Mouse (Mus musculus) embryonic stem cell, embryonic (primary cell): Measurements from ENCODE around the gene Kcnk4.

Experiments used
- CTCF ChIA-PET, 4 experiments: fragments of 300-600 bp in 2 of 4; fragments of 350-600 bp in 2 of 4; sonication (Branson Sonifier 250); formaldehyde crosslinking; loops; one replicate each; lab custom pipeline; 2022; ENCODE audit warnings: inconsistent platforms in 2 of 4; lab: Charles Lee
- POLR2A ChIA-PET, 4 experiments: fragments of 300-600 bp in 2 of 4; fragments of 350-600 bp in 2 of 4; sonication (Branson Sonifier 250); formaldehyde crosslinking; loops; one replicate each; lab custom pipeline; 2022; ENCODE audit warnings: antibody characterized with exemption in 4 of 4, inconsistent platforms in 1 of 4; lab: Charles Lee

Kcnk4 gene

GRCm38 (mm10) chr19:6919876-6920740 is 14.2 kb downstream of the Kcnk4 start:
- POLR2A ChIA-PET: interaction anchor here in 3 of 4 experiments (0.7 to 7.1 kb wide), 15 partner anchors 9 to 192 kb away, joined by 3 to 58 read pairs (median 5); partner anchors contain the start of genes Trmt112 (in 3 of the 3), Bad (in 2 of the 3), Gpr137 (in 2 of the 3) and Prdx5 (in 2 of the 3)
- CTCF ChIA-PET: interaction anchor here in 3 of 4 experiments (0.6 to 1.5 kb wide), 4 partner anchors 20 to 54 kb away, joined by 3 to 5 read pairs (median 4); no protein-coding TSS in a partner anchor

- POLR2A ChIA-PET: interaction anchor here in 3 of 4 experiments (0.8 to 7.1 kb wide), 9 partner anchors 9 to 549 kb away, joined by 3 to 58 read pairs (median 5); partner anchors contain the start of genes Trmt112 (in 3 of the 3), Prdx5 (in 2 of the 3) and Fkbp2 (in 1 of the 3)
- CTCF ChIA-PET: interaction anchor here in 2 of 4 experiments (0.5 to 0.6 kb wide), 2 partner anchors 18 to 19 kb away, joined by 3 to 4 read pairs; no protein-coding TSS in a partner anchor
Measured at GRCm38 (mm10) chr19:6919431-6919830, 14.9 kb downstream of the Kcnk4 start.

GRCm38 (mm10) chr19:6918321-6918720 is 16.0 kb downstream of the Kcnk4 start:
- ChIA-PET POLR2A (interaction anchor here in 2 of 4 experiments (0.5 to 7.1 kb wide), 2 partner anchors 8 to 29 kb away, joined by 4 to 43 read pairs; partner anchors contain the start of genes Prdx5 (in 1 of the 2) and Trmt112 (in 1 of the 2)), CTCF (interaction anchor here in 1 of 4 experiments (1.2 kb wide), 1 partner anchor 18 kb away, joined by 3 read pairs; no protein-coding TSS in a partner anchor)

GRCm38 (mm10) chr19:6916496-6916895 is 17.8 kb downstream of the Kcnk4 start:
- POLR2A ChIA-PET: interaction anchor here in 1 of 4 experiments (0.6 kb wide), 1 partner anchor 18 kb away, joined by 3 read pairs; the partner anchor contains the start of gene Kcnk4
- CTCF ChIA-PET: no interaction called here

GRCm38 (mm10) chr19:6915276-6915675 is 19.0 kb downstream of the Kcnk4 start:
- CTCF ChIA-PET: interaction anchor here in 2 of 4 experiments (0.7 to 1.8 kb wide), 2 partner anchors 9 to 48 kb away, joined by 3 read pairs; partner anchors contain the start of gene Catsperz (in 1 of the 2)

GRCm38 (mm10) chr19:6914540-6914939 is 19.8 kb downstream of the Kcnk4 start:
- POLR2A ChIA-PET: interaction anchor here in 2 of 4 experiments (0.6 to 1.8 kb wide), 5 partner anchors 27 to 630 kb away, joined by 3 to 5 read pairs (median 3); partner anchors contain the start of genes Bad (in 1 of the 2) and Gpr137 (in 1 of the 2)
- CTCF ChIA-PET: interaction anchor here in 3 of 4 experiments (0.6 to 1.8 kb wide), 4 partner anchors 10 to 498 kb away, joined by 3 read pairs; partner anchors contain the start of gene Catsperz (in 1 of the 3)

More at GRCm38 (mm10) chr19:6915276-6915675, 19.0 kb downstream of the Kcnk4 start:
- POLR2A ChIA-PET: interaction anchor here in 2 of 4 experiments (0.6 to 1.5 kb wide), 3 partner anchors 55 to 631 kb away, joined by 3 to 4 read pairs (median 3); no protein-coding TSS in a partner anchor

GRCm38 (mm10) chr19:6913991-6914390 is 20.3 kb downstream of the Kcnk4 start:
- ChIA-PET CTCF (interaction anchor here in 3 of 4 experiments (0.5 to 1.8 kb wide), 6 partner anchors 10 to 497 kb away, joined by 3 to 4 read pairs (median 3); partner anchors contain the start of gene Catsperz (in 2 of the 3)), POLR2A (interaction anchor here in 2 of 4 experiments (0.6 to 6.8 kb wide), 4 partner anchors 8 to 59 kb away, joined by 3 to 58 read pairs (median 4); partner anchors contain the start of genes Bad (in 1 of the 2), Esrra (in 1 of the 2) and Gpr137 (in 1 of the 2))

- POLR2A ChIA-PET: interaction anchor here in 3 of 4 experiments (0.5 to 6.8 kb wide), 4 partner anchors 9 to 56 kb away, joined by 3 to 58 read pairs (median 4); partner anchors contain the start of genes Bad (in 1 of the 3), Esrra (in 1 of the 3) and Gpr137 (in 1 of the 3)
- CTCF ChIA-PET: interaction anchor here in 2 of 4 experiments (1.0 to 1.2 kb wide), 3 partner anchors 11 to 145 kb away, joined by 3 to 4 read pairs (median 3); partner anchors contain the start of gene Catsperz (in 1 of the 2)
Measured at GRCm38 (mm10) chr19:6913036-6913435, 21.3 kb downstream of the Kcnk4 start.

GRCm38 (mm10) chr19:6912205-6912970 is 21.9 kb downstream of the Kcnk4 start:
- POLR2A ChIA-PET: interaction anchor here in 3 of 4 experiments (0.5 to 6.8 kb wide), 8 partner anchors 9 to 356 kb away, joined by 3 to 58 read pairs (median 4); partner anchors contain the start of genes Esrra (in 2 of the 3), Nudt22 (in 1 of the 3) and Trpt1 (in 1 of the 3)
- CTCF ChIA-PET: no interaction called here

GRCm38 (mm10) chr19:6911101-6912074 is 22.9 kb downstream of the Kcnk4 start:
- POLR2A ChIA-PET: interaction anchor here in 3 of 4 experiments (0.6 to 6.8 kb wide), 11 partner anchors 10 to 514 kb away, joined by 3 to 58 read pairs (median 3); partner anchors contain the start of genes Esrra (in 2 of the 3), Nudt22 (in 1 of the 3) and Trpt1 (in 1 of the 3)
- CTCF ChIA-PET: interaction anchor here in 1 of 4 experiments (2.3 kb wide), 1 partner anchor 68 kb away, joined by 7 read pairs; no protein-coding TSS in a partner anchor

- ChIA-PET POLR2A (interaction anchor here (0.7 to 6.8 kb wide), 17 partner anchors 9 to 1002 kb away, joined by 3 to 58 read pairs (median 4); partner anchors contain the start of genes Bad (in 2 of the 4), Esrra (in 2 of the 4), Gpr137 (in 1 of the 4) and Ppp2r5b (in 1 of the 4)), CTCF (interaction anchor here in 2 of 4 experiments (0.7 to 2.3 kb wide), 3 partner anchors 16 to 69 kb away, joined by 3 to 8 read pairs (median 7); no protein-coding TSS in a partner anchor)
Measured at GRCm38 (mm10) chr19:6910306-6910705, 24.0 kb downstream of the Kcnk4 start.

- ChIA-PET POLR2A (interaction anchor here (0.5 to 6.8 kb wide), 38 partner anchors 9 to 1003 kb away, joined by 3 to 58 read pairs (median 4); partner anchors contain the start of genes Esrra (in 3 of the 4), Bad (in 2 of the 4), Fkbp2 (in 1 of the 4) and Gpr137 (in 1 of the 4)), CTCF (interaction anchor here in 3 of 4 experiments (0.5 to 2.3 kb wide), 5 partner anchors 16 to 618 kb away, joined by 3 to 8 read pairs (median 3); no protein-coding TSS in a partner anchor)
Measured at GRCm38 (mm10) chr19:6909507-6910289, 24.6 kb downstream of the Kcnk4 start, which contains the start of the genes Trmt112 and Prdx5. Gene Trmt112, plus strand, starts transcription at chr19:6909698. Gene Prdx5, minus strand, starts transcription at chr19:6910106.

GRCm38 (mm10) chr19:6909021-6909420 is 25.3 kb downstream of the Kcnk4 start:
- ChIA-PET POLR2A (interaction anchor here in 3 of 4 experiments (0.6 to 6.8 kb wide), 27 partner anchors 10 to 469 kb away, joined by 3 to 58 read pairs (median 4); partner anchors contain the start of genes Esrra (in 3 of the 3), Bad (in 1 of the 3), Fkbp2 (in 1 of the 3) and Gpr137 (in 1 of the 3)), CTCF (interaction anchor here in 2 of 4 experiments (0.8 to 2.3 kb wide), 3 partner anchors 27 to 71 kb away, joined by 3 to 8 read pairs (median 7); no protein-coding TSS in a partner anchor)
